Mouse (Mus musculus) right cerebral cortex, adult 18-20 months (tissue): ENCODE measurements around the gene Tmpo.

Source experiments
- DNase-seq: peaks from one replicate; pipeline ENCODE4 v3.0.0; 2022; ENCODE audit warnings: mixed read lengths

Tmpo gene

GRCm38 (mm10) chr10:91102799-91103590, 78.1 kb downstream of the Tmpo start:
- no peak for DNase-seq

GRCm38 (mm10) chr10:91101936-91102335, 79.2 kb downstream of the Tmpo start:
- no peak for DNase-seq

GRCm38 (mm10) chr10:91100101-91100500, 81.0 kb downstream of the Tmpo start:
- DNase-seq = no peak

- no peak for DNase-seq
Measured at GRCm38 (mm10) chr10:91098056-91098455, 83.1 kb downstream of the Tmpo start.
